Mouse (Mus musculus): ENCODE results near the gene Rbms3.

DNA sequence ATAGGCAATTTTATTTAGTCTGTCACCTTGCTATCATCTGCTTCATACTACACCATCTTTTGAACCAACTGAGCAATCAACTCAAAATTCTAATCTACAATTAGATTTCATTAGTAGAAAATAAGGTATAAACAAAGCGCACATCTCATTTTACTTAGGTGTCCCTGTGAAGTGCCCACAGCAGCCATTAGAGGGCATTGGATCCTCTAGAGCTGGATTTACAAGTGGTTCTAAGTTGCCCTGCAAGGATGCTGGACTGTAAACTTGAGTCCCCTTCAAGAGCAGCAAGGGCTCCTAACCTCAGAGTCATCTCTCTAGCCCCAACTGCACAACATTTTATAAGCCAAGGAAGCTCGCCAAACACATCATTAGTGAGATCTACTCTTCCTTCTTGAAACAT lies 891.9 kb downstream of the Rbms3 start:
- no peak for TF ChIP-seq CTCF (IDR thresholded peaks at IDR 0.05; ENCODE audit: low read depth, low read length)
- no peak for TF ChIP-seq POLR2A (IDR thresholded peaks at IDR 0.05; ENCODE audit: extremely low read depth, insufficient read depth, low read length)

Data from liver, adult 2 months (tissue).